Mouse (Mus musculus): ENCODE results near the gene Kcnmb2. TPM values are rescaled to one million over a fixed set of nuclear protein-coding genes. Genes with fewer than 3 reads are reported as not detected.

The Kcnmb2 gene
- polyA plus RNA-seq, 1 experiment from 2014 or later, result 0.61 TPM

DNA sequence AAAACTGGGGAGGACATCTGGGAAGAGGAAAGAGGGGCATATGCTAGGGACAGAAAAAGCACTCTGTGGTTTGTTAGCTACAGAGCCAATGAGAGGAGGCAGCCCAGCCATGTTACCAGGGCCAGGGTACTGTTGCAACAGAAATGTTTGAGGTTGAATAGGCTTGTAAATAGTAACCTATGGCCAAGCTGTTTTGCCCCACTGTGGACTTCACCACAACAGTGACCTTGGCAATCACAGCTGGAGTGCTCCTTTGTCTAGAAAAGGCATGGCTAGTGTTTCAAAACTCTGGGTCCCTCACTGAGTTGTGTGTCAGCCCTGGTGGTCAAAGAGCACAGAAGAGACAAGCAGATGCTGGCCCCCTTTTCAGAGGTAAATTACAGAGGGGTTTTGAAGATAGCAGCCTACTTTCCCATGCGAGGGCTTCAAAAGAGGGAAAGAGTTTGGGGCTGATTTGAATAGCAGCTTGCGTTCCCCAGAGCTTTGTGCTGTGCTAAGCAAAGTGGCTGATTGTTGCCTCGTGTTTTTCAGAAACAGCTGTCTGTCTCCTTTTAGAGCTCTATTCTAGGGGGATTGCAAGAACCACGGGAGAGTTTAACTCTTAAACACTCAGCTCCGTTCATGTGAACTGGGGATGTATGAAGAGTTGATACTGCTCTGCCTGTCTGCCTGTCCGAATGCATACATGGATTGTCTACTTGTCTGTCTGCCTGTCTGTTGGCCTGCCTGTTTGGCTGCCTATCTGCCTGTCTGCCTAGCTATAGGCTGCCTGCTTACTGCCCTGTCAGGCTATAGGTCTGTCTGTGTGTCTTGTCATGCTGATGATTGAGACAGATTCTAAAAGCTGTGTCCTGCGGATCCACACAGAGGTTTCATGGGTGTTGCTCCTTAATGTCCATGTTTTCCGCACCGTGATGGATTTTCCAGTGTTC, 165.0 kb downstream of the Kcnmb2 start:
- Histone ChIP-seq H3K36me3 (no peaks in the 10 kb centered on the region), H3K4me2 (no peak overlapping the region), H3K4me3 (no peak overlapping the region), H3K9ac (no peak overlapping the region), H3K4me1 (replicated peaks) (no peaks in the 10 kb centered on the region), H3K27me3 (replicated peaks) (no peaks in the 10 kb centered on the region), H3K27ac (ENCODE audit: poor library complexity, severe bottlenecking) (no peak overlapping the region), H3K9me3 (replicated peaks) (no peaks in the 10 kb centered on the region)
- WGBS, result 56% methylated on average over 9 of the region's 9 CpGs
- ATAC-seq (ENCODE audit: insufficient number of reproducible peaks, low FRiP score), result no peak

DNA sequence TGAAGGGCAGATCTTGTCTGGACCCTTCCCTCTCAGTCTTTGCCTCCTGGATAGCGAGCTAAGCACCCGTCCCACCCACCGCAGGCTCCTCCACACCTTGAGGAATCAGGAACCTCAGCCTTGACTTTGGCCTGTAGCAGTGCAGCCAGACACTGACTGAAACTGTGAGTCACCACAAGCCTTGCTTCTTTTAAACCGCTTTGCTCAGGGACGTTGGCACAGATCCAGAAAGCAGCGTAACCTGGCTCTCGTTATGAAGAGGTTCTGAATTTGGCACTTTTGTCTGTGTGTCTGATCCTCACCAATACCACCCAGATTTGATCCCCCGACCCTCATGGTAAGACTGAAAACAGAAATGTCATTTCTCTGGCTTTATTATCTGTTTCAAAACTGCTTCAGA, 171.6 kb downstream of the Kcnmb2 start:
- H3K9ac ChIP-seq, result no peak overlapping the region
- H3K9me3 ChIP-seq (replicated peaks), result 0 out of 2 replicates have a peak, but pooled peaks cover 2% of the 10 kb centered on the region
- 42% methylated on average over 8 of the region's 8 CpGs for WGBS
- ATAC-seq (ENCODE audit: insufficient number of reproducible peaks, low FRiP score), result no peak
- no peaks in the 10 kb centered on the region for H3K36me3 ChIP-seq
- no peak overlapping the region for H3K27ac ChIP-seq (ENCODE audit: poor library complexity, severe bottlenecking)
- no peak overlapping the region for H3K4me2 ChIP-seq
- no peaks in the 10 kb centered on the region for H3K27me3 ChIP-seq (replicated peaks)
- H3K4me1 ChIP-seq (replicated peaks), result no peaks in the 10 kb centered on the region; the same call in 1 of the 2 replicates
- no peak overlapping the region for H3K4me3 ChIP-seq

DNA sequence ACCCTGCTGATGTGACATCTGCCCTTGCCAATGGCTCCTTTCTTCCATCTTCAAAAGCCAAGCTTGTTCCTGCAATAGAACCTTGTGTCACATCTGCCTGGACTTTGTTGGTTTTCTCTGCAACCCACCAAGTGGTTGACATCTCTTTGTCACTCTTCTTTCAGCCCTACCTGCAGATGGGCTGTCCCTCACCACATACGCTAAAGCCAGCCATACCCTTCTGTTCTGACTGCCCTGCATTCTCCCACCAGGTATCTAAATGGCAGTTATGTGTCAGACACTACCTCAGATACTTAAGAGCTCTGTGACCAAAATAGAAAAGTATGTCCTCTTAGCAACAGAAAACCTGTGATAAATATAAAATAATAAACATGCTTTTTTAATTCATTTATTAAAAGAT, 186.5 kb downstream of the Kcnmb2 start:
- H3K4me1 ChIP-seq (replicated peaks), result peaks cover 6% of the 10 kb centered on the region; the same call in 1 of the 2 replicates

DNA sequence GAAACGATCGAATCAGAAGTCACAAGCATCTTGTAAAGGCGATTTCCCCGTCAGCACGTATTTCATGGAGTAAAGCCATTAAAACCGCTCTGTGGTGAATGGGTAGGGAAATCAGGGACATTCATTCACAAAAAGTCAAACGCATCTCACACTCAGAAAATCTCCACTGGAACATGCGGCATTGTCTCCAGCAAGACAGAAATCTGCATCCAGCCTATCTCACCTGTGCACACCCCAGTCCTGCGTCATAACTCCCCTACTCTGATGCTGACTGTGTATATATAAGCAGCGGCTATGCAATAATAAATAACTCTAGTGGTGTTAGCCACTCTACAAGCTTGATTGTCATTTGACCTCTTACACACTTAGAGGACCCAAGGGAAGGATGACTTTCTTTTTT, 199.1 kb downstream of the Kcnmb2 start:
- WGBS, result 80% methylated on average over 10 of the region's 10 CpGs
- no peak for ATAC-seq (ENCODE audit: insufficient number of reproducible peaks, low FRiP score)
- H3K9ac ChIP-seq, result no peak overlapping the region
- H3K36me3 ChIP-seq, result no peaks in the 10 kb centered on the region
- no peak overlapping the region for H3K4me3 ChIP-seq
- no peak overlapping the region for H3K27ac ChIP-seq (ENCODE audit: poor library complexity, severe bottlenecking)
- no peaks in the 10 kb centered on the region for H3K9me3 ChIP-seq (replicated peaks)
- no peaks in the 10 kb centered on the region for H3K27me3 ChIP-seq (replicated peaks)
- H3K4me1 ChIP-seq (replicated peaks), result no peaks in the 10 kb centered on the region
- H3K4me2 ChIP-seq, result no peak overlapping the region

More for the DNA sequence above, 186.5 kb downstream of the Kcnmb2 start:
- 65% methylated on average over 1 of the region's 1 CpGs for whole genome bisulfite sequencing
- Histone ChIP-seq H3K27ac (ENCODE audit: poor library complexity, severe bottlenecking) (no peak overlapping the region), H3K4me3 (no peak overlapping the region), H3K36me3 (no peaks in the 10 kb centered on the region), H3K9ac (no peak overlapping the region), H3K27me3 (replicated peaks) (no peaks in the 10 kb centered on the region), H3K4me2 (no peak overlapping the region), H3K9me3 (replicated peaks) (no peaks in the 10 kb centered on the region)
- no peak for ATAC-seq (ENCODE audit: insufficient number of reproducible peaks, low FRiP score)

DNA sequence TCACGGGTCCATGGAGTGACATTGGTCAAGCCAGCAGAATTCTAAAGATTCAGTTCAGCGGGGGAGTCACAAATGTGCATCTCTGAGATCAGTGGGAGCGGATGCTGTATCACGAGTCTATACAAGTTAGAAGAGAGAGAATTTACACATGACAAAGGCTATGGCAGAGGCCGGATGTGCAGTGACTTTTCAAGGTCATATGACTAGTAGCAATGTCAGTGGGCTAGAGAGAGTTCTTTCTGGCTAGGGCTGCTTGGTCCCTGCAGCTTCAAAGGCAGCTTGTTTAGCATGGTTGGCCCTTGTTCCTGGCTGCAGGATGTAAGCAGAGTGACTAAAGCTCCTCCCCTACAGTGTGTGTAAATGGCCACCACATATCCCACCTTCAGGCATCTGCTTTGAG, 217.5 kb downstream of the Kcnmb2 start:
- Histone ChIP-seq H3K4me1 (replicated peaks) (no peaks in the 10 kb centered on the region), H3K9me3 (replicated peaks) (no peaks in the 10 kb centered on the region), H3K4me2 (no peak overlapping the region), H3K4me3 (no peak overlapping the region), H3K27ac (ENCODE audit: poor library complexity, severe bottlenecking) (no peak overlapping the region), H3K36me3 (no peaks in the 10 kb centered on the region), H3K27me3 (replicated peaks) (no peaks in the 10 kb centered on the region), H3K9ac (no peak overlapping the region)
- no peak for ATAC-seq (ENCODE audit: insufficient number of reproducible peaks, low FRiP score)
- 72% methylated on average over 5 of the region's 5 CpGs for WGBS

DNA sequence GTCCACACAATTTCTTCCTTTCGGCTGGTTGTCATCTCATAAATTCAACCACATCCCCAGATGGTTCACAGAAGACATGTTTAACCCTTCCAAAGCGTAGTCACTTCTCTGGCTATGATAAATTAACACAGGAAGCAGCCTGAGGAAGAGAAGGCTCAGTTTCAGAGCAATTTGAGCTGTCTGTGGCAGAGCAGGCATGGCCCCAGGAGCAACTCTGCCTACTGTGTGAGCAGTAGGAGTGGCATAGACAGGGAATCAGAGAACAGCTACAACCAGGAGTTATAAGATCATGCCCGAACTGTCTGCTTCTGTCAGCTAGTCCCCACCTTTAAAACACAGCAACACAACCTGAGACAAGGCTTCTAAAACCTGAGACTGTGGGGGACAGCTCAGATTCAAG, 219.4 kb downstream of the Kcnmb2 start:
- H3K27ac ChIP-seq (ENCODE audit: poor library complexity, severe bottlenecking), result no peak overlapping the region
- H3K27me3 ChIP-seq (replicated peaks), result no peaks in the 10 kb centered on the region
- 70% methylated on average over 3 of the region's 3 CpGs for WGBS
- no peaks in the 10 kb centered on the region for H3K9me3 ChIP-seq (replicated peaks)
- H3K4me1 ChIP-seq (replicated peaks), result no peaks in the 10 kb centered on the region
- H3K36me3 ChIP-seq, result no peaks in the 10 kb centered on the region
- H3K9ac ChIP-seq, result no peak overlapping the region
- no peak for ATAC-seq (ENCODE audit: insufficient number of reproducible peaks, low FRiP score)
- H3K4me2 ChIP-seq, result no peak overlapping the region
- H3K4me3 ChIP-seq, result no peak overlapping the region

DNA sequence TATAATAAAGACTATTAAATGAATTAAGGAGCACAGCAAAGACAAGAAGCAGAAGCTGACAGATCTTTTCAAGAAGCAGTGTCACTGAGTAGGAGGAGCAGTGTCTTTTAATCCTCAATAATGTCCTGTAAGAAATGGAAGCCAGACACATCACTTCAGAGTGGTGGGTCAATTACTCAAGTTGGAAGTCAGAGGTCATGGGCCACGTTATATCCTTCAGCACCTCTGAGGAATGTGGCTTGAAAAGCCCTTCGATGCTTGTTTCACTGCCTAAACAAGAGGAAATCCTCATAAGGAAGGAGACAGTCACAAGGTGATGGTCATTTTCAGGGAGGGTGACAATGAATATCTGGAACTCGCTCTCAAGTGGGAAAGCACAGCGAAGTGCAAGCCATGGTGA, 223.1 kb downstream of the Kcnmb2 start:
- Histone ChIP-seq H3K9me3 (replicated peaks) (no peaks in the 10 kb centered on the region), H3K27ac (ENCODE audit: poor library complexity, severe bottlenecking) (no peak overlapping the region), H3K36me3 (no peaks in the 10 kb centered on the region), H3K4me1 (replicated peaks) (no peaks in the 10 kb centered on the region), H3K4me2 (no peak overlapping the region), H3K27me3 (replicated peaks) (no peaks in the 10 kb centered on the region), H3K4me3 (no peak overlapping the region), H3K9ac (no peak overlapping the region)
- no peak for ATAC-seq (ENCODE audit: insufficient number of reproducible peaks, low FRiP score)
- 53% methylated on average over 4 of the region's 4 CpGs for WGBS

DNA sequence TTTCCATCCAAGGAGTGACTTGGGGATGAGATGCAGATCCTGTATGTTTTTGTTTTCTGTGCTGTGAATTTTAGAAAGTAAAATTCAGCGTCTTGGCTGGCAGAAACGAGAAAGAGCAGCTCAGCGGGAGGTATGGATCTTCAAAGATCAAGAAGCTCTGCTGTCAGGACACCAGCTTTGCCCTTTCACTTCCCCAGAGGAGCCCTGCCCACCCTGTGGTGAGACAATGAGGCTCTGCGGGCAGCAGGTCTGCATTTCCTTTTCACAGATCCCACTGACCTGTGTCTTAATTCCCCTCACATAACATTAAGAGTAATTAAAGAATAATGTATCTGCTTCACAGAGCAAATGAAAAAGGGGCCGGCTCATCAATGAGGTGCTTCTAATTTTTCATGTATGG, 226.1 kb downstream of the Kcnmb2 start:
- Histone ChIP-seq H3K9me3 (replicated peaks) (no peaks in the 10 kb centered on the region), H3K27ac (ENCODE audit: poor library complexity, severe bottlenecking) (no peak overlapping the region), H3K36me3 (no peaks in the 10 kb centered on the region), H3K4me3 (no peak overlapping the region), H3K27me3 (replicated peaks) (no peaks in the 10 kb centered on the region), H3K9ac (no peak overlapping the region), H3K4me1 (replicated peaks) (no peaks in the 10 kb centered on the region), H3K4me2 (no peak overlapping the region)
- no peak for ATAC-seq (ENCODE audit: insufficient number of reproducible peaks, low FRiP score)
- 9% methylated on average over 5 of the region's 5 CpGs for WGBS

DNA sequence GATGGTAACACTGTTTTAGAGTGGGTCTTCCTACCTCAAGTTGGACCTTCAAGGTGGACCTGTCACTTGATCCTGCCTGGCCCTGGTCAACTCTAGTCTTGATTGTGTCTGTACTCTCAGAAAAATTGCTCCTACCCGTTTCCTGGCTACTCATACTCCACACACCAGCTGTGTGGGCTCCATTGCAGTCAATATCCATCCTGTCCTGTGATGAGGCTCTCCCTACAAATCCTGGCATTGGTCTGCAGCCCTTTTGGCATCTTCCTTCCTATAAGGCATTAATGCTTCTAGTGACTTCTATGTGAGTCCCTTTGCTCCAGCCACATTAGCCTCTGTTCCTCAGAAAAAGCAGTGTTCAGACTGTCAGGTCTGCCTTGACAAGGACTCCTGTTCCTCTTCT, 228.4 kb downstream of the Kcnmb2 start:
- Histone ChIP-seq H3K27me3 (replicated peaks) (no peaks in the 10 kb centered on the region), H3K4me1 (replicated peaks) (no peaks in the 10 kb centered on the region), H3K27ac (ENCODE audit: poor library complexity, severe bottlenecking) (no peak overlapping the region), H3K9me3 (replicated peaks) (no peaks in the 10 kb centered on the region), H3K4me3 (no peak overlapping the region), H3K36me3 (no peaks in the 10 kb centered on the region), H3K9ac (no peak overlapping the region), H3K4me2 (no peak overlapping the region)
- ATAC-seq (ENCODE audit: insufficient number of reproducible peaks, low FRiP score), result no peak
- 63% methylated on average over 1 of the region's 1 CpGs for WGBS

DNA sequence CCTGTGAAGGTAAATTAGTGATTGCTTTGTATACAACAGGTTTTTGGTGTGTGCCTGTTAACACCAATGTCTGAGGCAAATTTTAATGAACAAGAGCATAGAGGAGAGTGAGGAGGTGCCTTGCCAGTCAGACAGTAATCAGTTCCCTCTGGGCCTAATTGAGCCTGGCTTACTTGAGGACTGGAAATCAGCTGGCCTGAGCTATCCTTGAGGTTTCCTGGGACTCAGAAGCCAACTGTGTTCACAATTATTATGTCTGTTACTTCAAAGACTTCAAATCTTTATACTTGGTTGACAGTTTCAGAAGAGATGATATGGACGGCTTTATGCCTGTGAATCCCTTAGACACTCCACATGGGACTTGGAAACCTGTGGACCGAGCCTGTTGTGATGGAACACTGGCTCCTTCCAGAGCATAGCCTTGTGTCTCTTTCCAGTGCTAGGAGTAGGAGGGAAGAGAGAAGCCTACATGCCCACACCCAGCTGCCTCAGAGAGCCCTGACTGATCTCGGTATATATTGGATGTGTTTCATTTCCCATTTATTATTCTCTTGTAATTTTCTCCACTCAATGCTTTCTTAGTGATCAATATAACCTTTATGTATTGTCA, 230.2 kb downstream of the Kcnmb2 start:
- no peak overlapping the region for H3K9ac ChIP-seq
- H3K27me3 ChIP-seq (replicated peaks), result no peaks in the 10 kb centered on the region
- H3K9me3 ChIP-seq (replicated peaks), result 0 out of 2 replicates have a peak, but pooled peaks cover under 1% of the 10 kb centered on the region
- WGBS, result 80% methylated on average over 3 of the region's 3 CpGs
- no peak for ATAC-seq (ENCODE audit: insufficient number of reproducible peaks, low FRiP score)
- H3K4me3 ChIP-seq, result no peak overlapping the region
- H3K27ac ChIP-seq (ENCODE audit: poor library complexity, severe bottlenecking), result no peak overlapping the region
- H3K4me1 ChIP-seq (replicated peaks), result no peaks in the 10 kb centered on the region
- no peaks in the 10 kb centered on the region for H3K36me3 ChIP-seq
- no peak overlapping the region for H3K4me2 ChIP-seq

DNA sequence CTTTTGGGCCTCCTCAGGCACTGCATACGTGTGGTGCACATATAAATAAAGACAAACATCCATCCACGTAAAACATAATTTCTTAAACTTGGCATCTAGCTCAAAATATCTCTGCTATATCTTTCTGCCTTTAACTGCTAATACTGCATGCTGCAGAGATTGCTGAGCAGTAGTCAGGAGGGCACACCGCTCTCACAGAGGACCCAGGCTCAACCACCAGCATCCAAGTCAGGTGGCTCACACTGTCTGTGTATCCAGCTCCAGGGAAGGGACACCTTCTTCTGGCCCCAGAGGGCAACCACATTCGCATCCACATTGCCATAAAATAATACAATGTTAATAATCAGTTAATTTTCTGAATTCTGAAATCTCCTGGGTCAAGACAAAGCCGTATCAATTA, 241.9 kb downstream of the Kcnmb2 start:
- WGBS, result 82% methylated on average over 5 of the region's 5 CpGs
- H3K9me3 ChIP-seq (replicated peaks), result no peaks in the 10 kb centered on the region; the same call in 1 of the 2 replicates

More for the DNA sequence above, 241.9 kb downstream of the Kcnmb2 start:
- no peak overlapping the region for H3K4me3 ChIP-seq
- H3K9ac ChIP-seq, result no peak overlapping the region
- H3K4me2 ChIP-seq, result no peak overlapping the region
- H3K36me3 ChIP-seq, result no peaks in the 10 kb centered on the region
- no peak for ATAC-seq (ENCODE audit: insufficient number of reproducible peaks, low FRiP score)
- no peaks in the 10 kb centered on the region for H3K4me1 ChIP-seq (replicated peaks)
- no peaks in the 10 kb centered on the region for H3K27me3 ChIP-seq (replicated peaks)
- H3K27ac ChIP-seq (ENCODE audit: poor library complexity, severe bottlenecking), result no peak overlapping the region

Measured in heart, embryonic 12.5 days (tissue).